Mouse (Mus musculus) heart, embryonic 13.5 days (tissue): ENCODE measurements around the gene Rasgef1b. TPM values are rescaled to one million over a fixed set of nuclear protein-coding genes. Genes with fewer than 3 reads are reported as not detected.

Experiments
- ATAC-seq: fragments of 200-750 bp; cut with Nextera tagmentation; 2 replicates; pipeline ENCODE4 v1.8.0; 2017; ENCODE audit warnings: moderate TSS enrichment; ENCODE audit not compliant: insufficient number of reproducible peaks, low FRiP score, low TSS enrichment; ENCODE audit errors: extremely low read depth
- H3K27ac ChIP-seq: fragments of 300-500 bp; sonication (generic); replicated peaks from 2 replicates; pipeline ENCODE4 v1.5.1; 2015; ENCODE audit warnings: moderate library complexity, mild to moderate bottlenecking, inconsistent platforms
- H3K27me3 ChIP-seq: fragments of 300-500 bp; sonication (generic); replicated peaks from 2 replicates; pipeline ENCODE4 v1.6.1; 2015; ENCODE audit warnings: mild to moderate bottlenecking, inconsistent platforms
- H3K36me3 ChIP-seq: fragments of 300-500 bp; sonication (generic); 2 replicates; pipeline ENCODE4 v1.6.1; 2015; ENCODE audit warnings: mild to moderate bottlenecking, inconsistent platforms
- H3K4me1 ChIP-seq: fragments of 300-500 bp; sonication (generic); 2 replicates; pipeline ENCODE4 v1.6.1; 2015; ENCODE audit warnings: inconsistent platforms
- H3K4me2 ChIP-seq: fragments of 300-500 bp; sonication (generic); 2 replicates; pipeline ENCODE4 v1.6.1; 2015; ENCODE audit warnings: inconsistent platforms, mild to moderate bottlenecking, moderate library complexity
- H3K4me3 ChIP-seq: fragments of 300-500 bp; sonication (generic); 2 replicates; pipeline ENCODE4 v1.5.1; 2015; ENCODE audit warnings: moderate library complexity, mild to moderate bottlenecking, inconsistent platforms
- H3K9ac ChIP-seq: fragments of 300-500 bp; sonication (generic); 2 replicates; pipeline ENCODE4 v1.6.1; 2015; ENCODE audit warnings: inconsistent platforms, mild to moderate bottlenecking, moderate library complexity
- H3K9me3 ChIP-seq: fragments of 300-500 bp; sonication (generic); 2 replicates; pipeline ENCODE4 v1.6.1; 2016; ENCODE audit warnings: inconsistent platforms
- WGBS: fragments of 180-500 bp; shearing (Covaris S2); methylation state at CpG from one replicate; pipeline ENCODE4 v1.1.7; 2015; ENCODE audit warnings: mixed read lengths; 5-methylcytosine and 5-hydroxymethylcytosine counted together
- polyA plus RNA-seq: library from polyadenylated mRNA; unstranded; fragments of >200 nt; fragmentation: Nextera tagmentation; extraction: Ambion mirVana; gene quantifications from 2 replicates; pipeline ENCODE4 v1.2.1, GENCODE M21; 2015

Rasgef1b gene
- polyA plus RNA-seq, 1 experiment from 2014 or later, result 36.7 TPM

GRCm38 (mm10) chr5:99284369-99284768, 444.5 kb downstream of the Rasgef1b start:
- no peak overlapping the region for H3K27ac ChIP-seq
- H3K4me3 ChIP-seq, result no peak overlapping the region
- no peaks in the 10 kb centered on the region for H3K36me3 ChIP-seq
- H3K9me3 ChIP-seq, result no peaks in the 10 kb centered on the region
- H3K9ac ChIP-seq, result no peak overlapping the region
- H3K4me1 ChIP-seq, result peaks cover 13% of the 10 kb centered on the region
- no peaks in the 10 kb centered on the region for H3K27me3 ChIP-seq
- WGBS, result 82% methylated on average over 7 of the region's 7 CpGs
- no peak overlapping the region for H3K4me2 ChIP-seq
- ATAC-seq, result no peak

- H3K36me3 ChIP-seq, result no peaks in the 10 kb centered on the region
- H3K9ac ChIP-seq, result no peak overlapping the region
- no peak overlapping the region for H3K4me2 ChIP-seq
- 63% methylated on average over 3 of the region's 3 CpGs for WGBS
- ATAC-seq, result no peak
- no peaks in the 10 kb centered on the region for H3K27me3 ChIP-seq
- H3K4me1 ChIP-seq, result peaks cover 13% of the 10 kb centered on the region
- H3K27ac ChIP-seq, result no peak overlapping the region
- H3K9me3 ChIP-seq, result no peaks in the 10 kb centered on the region
- no peak overlapping the region for H3K4me3 ChIP-seq
Observed at GRCm38 (mm10) chr5:99283636-99284035, 445.2 kb downstream of the Rasgef1b start.

GRCm38 (mm10) chr5:99280536-99280935, 448.3 kb downstream of the Rasgef1b start:
- Histone ChIP-seq H3K9ac (no peak overlapping the region), H3K36me3 (no peaks in the 10 kb centered on the region), H3K27ac (no peak overlapping the region), H3K27me3 (no peaks in the 10 kb centered on the region), H3K4me1 (peaks cover 9% of the 10 kb centered on the region), H3K4me2 (no peak overlapping the region), H3K9me3 (no peaks in the 10 kb centered on the region), H3K4me3 (no peak overlapping the region)
- WGBS, result 76% methylated on average over 5 of the region's 5 CpGs
- no peak for ATAC-seq

- Histone ChIP-seq H3K9ac (no peak overlapping the region), H3K27ac (no peak overlapping the region), H3K4me3 (no peak overlapping the region), H3K4me1 (peaks cover 13% of the 10 kb centered on the region), H3K36me3 (no peaks in the 10 kb centered on the region), H3K4me2 (no peak overlapping the region), H3K27me3 (no peaks in the 10 kb centered on the region), H3K9me3 (no peaks in the 10 kb centered on the region)
- WGBS, result 68% methylated on average over 9 of the region's 9 CpGs
- no peak for ATAC-seq
Observed at GRCm38 (mm10) chr5:99279016-99279757, 449.7 kb downstream of the Rasgef1b start.

- H3K9ac ChIP-seq, result no peak overlapping the region
- no peaks in the 10 kb centered on the region for H3K36me3 ChIP-seq
- H3K27ac ChIP-seq, result no peak overlapping the region
- no peaks in the 10 kb centered on the region for H3K9me3 ChIP-seq
- H3K4me1 ChIP-seq, result peaks cover 20% of the 10 kb centered on the region
- 72% methylated on average over 8 of the region's 8 CpGs for WGBS
- no peak for ATAC-seq
- H3K4me3 ChIP-seq, result no peak overlapping the region
- no peaks in the 10 kb centered on the region for H3K27me3 ChIP-seq
- H3K4me2 ChIP-seq, result no peak overlapping the region
Observed at GRCm38 (mm10) chr5:99278364-99278763, 450.5 kb downstream of the Rasgef1b start.

GRCm38 (mm10) chr5:99277536-99277935, 451.3 kb downstream of the Rasgef1b start:
- Histone ChIP-seq H3K27ac (no peak overlapping the region), H3K4me2 (no peak overlapping the region), H3K36me3 (no peaks in the 10 kb centered on the region), H3K4me3 (no peak overlapping the region), H3K9ac (no peak overlapping the region), H3K9me3 (no peaks in the 10 kb centered on the region), H3K27me3 (no peaks in the 10 kb centered on the region), H3K4me1 (peaks cover 22% of the 10 kb centered on the region)
- WGBS, result 74% methylated on average over 9 of the region's 9 CpGs
- no peak for ATAC-seq

GRCm38 (mm10) chr5:99274119-99274563, 454.7 kb downstream of the Rasgef1b start:
- Histone ChIP-seq H3K9ac (no peak overlapping the region), H3K4me2 (no peak overlapping the region), H3K27me3 (no peaks in the 10 kb centered on the region), H3K9me3 (no peaks in the 10 kb centered on the region), H3K36me3 (no peaks in the 10 kb centered on the region), H3K4me1 (peaks cover 19% of the 10 kb centered on the region), H3K27ac (no peak overlapping the region), H3K4me3 (no peak overlapping the region)
- 58% methylated on average over 12 of the region's 12 CpGs for WGBS
- ATAC-seq, result no peak

- no peak overlapping the region for H3K9ac ChIP-seq
- ATAC-seq, result no peak
- H3K4me2 ChIP-seq, result no peak overlapping the region
- 63% methylated on average over 1 of the region's 1 CpGs for WGBS
- H3K27me3 ChIP-seq, result no peaks in the 10 kb centered on the region
- no peak overlapping the region for H3K27ac ChIP-seq
- H3K9me3 ChIP-seq, result no peaks in the 10 kb centered on the region
- no peaks in the 10 kb centered on the region for H3K36me3 ChIP-seq
- H3K4me1 ChIP-seq, result peaks cover 19% of the 10 kb centered on the region
- no peak overlapping the region for H3K4me3 ChIP-seq
Observed at GRCm38 (mm10) chr5:99271531-99271930, 457.3 kb downstream of the Rasgef1b start.

GRCm38 (mm10) chr5:99269131-99269530, 459.7 kb downstream of the Rasgef1b start:
- no peak for ATAC-seq
- WGBS, result 73% methylated on average over 2 of the region's 2 CpGs
- Histone ChIP-seq H3K9ac (no peak overlapping the region), H3K27ac (no peak overlapping the region), H3K4me2 (no peak overlapping the region), H3K4me3 (no peak overlapping the region), H3K36me3 (no peaks in the 10 kb centered on the region), H3K9me3 (no peaks in the 10 kb centered on the region), H3K4me1 (peaks cover 14% of the 10 kb centered on the region), H3K27me3 (no peaks in the 10 kb centered on the region)

- Histone ChIP-seq H3K9me3 (no peaks in the 10 kb centered on the region), H3K27ac (no peak overlapping the region), H3K4me3 (no peak overlapping the region), H3K4me1 (peaks cover 12% of the 10 kb centered on the region), H3K4me2 (no peak overlapping the region), H3K36me3 (no peaks in the 10 kb centered on the region), H3K9ac (no peak overlapping the region), H3K27me3 (no peaks in the 10 kb centered on the region)
- WGBS, result 69% methylated on average over 5 of the region's 5 CpGs
- no peak for ATAC-seq
Observed at GRCm38 (mm10) chr5:99267338-99267737, 461.5 kb downstream of the Rasgef1b start.

- H3K36me3 ChIP-seq, result no peaks in the 10 kb centered on the region
- H3K9me3 ChIP-seq, result no peaks in the 10 kb centered on the region
- H3K4me2 ChIP-seq, result no peak overlapping the region
- no peak overlapping the region for H3K9ac ChIP-seq
- H3K27ac ChIP-seq, result no peak overlapping the region
- H3K4me3 ChIP-seq, result no peak overlapping the region
- no peak for ATAC-seq
- peaks cover 9% of the 10 kb centered on the region for H3K4me1 ChIP-seq
- no peaks in the 10 kb centered on the region for H3K27me3 ChIP-seq
- WGBS, result 82% methylated on average over 8 of the region's 8 CpGs
Observed at GRCm38 (mm10) chr5:99266301-99266700, 462.6 kb downstream of the Rasgef1b start.
